Mouse (Mus musculus) bone marrow macrophage, adult 2 months (primary cell): Measurements from ENCODE around the gene Ssx2ip. TPM values are rescaled to one million over a fixed set of nuclear protein-coding genes. Genes with fewer than 3 reads are reported as not detected.

Experiments used
- H3K27ac ChIP-seq: 2 replicates; pipeline ENCODE4 v1.5.1; 2012; ENCODE audit warnings: low read depth, low read length; ENCODE audit not compliant: insufficient read depth
- H3K4me1 ChIP-seq: 2 replicates; pipeline ENCODE4 v1.6.1; 2012; ENCODE audit warnings: low read length; ENCODE audit not compliant: control insufficient read depth, insufficient read depth
- H3K4me3 ChIP-seq: 2 replicates; pipeline ENCODE4 v1.5.1; 2012; ENCODE audit warnings: mild to moderate bottlenecking, low read length, moderate library complexity; ENCODE audit not compliant: insufficient read depth
- CTCF ChIP-seq: IDR thresholded peaks from 2 replicates; pipeline ENCODE4 v1.5.1; 2012; ENCODE audit warnings: low read depth, mild to moderate bottlenecking, low read length, moderate library complexity
- POLR2A ChIP-seq: IDR thresholded peaks from 2 replicates; pipeline ENCODE4 v1.6.1; 2012; ENCODE audit warnings: mild to moderate bottlenecking, low read depth, low read length, borderline replicate concordance
- polyA plus RNA-seq: library from polyadenylated mRNA; stranded (reverse); fragments of >200 nt; gene quantifications from 2 replicates; pipeline ENCODE4 v1.2.4, GENCODE M21; 2012; ENCODE audit not compliant: missing spikeins, insufficient read depth, insufficient read length

The Ssx2ip gene
- polyA plus RNA-seq, 1 experiment = 6.9 TPM

DNA sequence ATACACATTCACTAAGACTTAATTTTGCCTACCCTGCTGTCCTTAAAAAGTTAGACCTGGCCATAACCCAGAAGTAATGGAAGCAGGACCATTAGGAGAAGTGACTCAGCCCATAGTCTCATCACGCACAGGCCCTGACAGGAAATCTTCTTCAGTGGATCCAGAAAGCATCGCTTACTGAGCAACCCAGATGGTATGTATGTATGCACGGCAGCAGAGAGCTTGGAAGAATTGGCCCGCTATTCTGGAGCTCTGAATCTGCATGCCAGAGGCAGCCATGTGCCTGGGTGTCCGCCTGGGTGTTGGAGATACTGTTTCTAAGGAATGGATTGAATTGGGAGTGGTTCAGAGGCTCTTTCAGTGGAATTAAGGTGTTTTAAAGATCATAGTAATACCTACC, 5.2 kb upstream of the Ssx2ip start:
- no peak for TF ChIP-seq CTCF
- TF ChIP-seq POLR2A = no peak
- Histone ChIP-seq H3K4me1 (peaks cover 3% of the 10 kb centered on the region), H3K4me3 (no peak overlapping the region), H3K27ac (no peak overlapping the region)

DNA sequence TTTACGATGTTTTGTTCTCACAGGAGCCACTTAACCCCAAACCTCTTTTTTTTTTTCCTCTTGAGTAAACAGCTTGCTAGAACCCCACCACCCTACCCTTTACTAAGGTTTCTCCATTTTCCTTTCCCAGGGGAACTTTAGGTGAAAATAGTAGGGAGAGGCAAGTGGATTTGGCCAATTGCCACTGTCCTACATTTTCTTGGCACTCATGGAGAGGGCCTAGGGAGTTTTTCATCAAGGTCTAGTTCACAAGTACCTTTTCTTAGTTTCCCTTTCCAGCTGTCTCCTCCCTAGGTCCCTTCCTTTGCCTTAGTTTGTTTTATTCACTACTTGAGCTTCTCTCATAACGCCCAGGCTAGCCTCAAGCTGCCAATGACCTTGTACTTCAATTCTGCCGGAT, 672 bp upstream of the Ssx2ip start:
- Histone ChIP-seq H3K27ac (no peak overlapping the region), H3K4me3 (peak overlapping the region; percentile 96), H3K4me1 (peaks cover 7% of the 10 kb centered on the region)
- no peak for TF ChIP-seq POLR2A
- TF ChIP-seq CTCF = no peak

DNA sequence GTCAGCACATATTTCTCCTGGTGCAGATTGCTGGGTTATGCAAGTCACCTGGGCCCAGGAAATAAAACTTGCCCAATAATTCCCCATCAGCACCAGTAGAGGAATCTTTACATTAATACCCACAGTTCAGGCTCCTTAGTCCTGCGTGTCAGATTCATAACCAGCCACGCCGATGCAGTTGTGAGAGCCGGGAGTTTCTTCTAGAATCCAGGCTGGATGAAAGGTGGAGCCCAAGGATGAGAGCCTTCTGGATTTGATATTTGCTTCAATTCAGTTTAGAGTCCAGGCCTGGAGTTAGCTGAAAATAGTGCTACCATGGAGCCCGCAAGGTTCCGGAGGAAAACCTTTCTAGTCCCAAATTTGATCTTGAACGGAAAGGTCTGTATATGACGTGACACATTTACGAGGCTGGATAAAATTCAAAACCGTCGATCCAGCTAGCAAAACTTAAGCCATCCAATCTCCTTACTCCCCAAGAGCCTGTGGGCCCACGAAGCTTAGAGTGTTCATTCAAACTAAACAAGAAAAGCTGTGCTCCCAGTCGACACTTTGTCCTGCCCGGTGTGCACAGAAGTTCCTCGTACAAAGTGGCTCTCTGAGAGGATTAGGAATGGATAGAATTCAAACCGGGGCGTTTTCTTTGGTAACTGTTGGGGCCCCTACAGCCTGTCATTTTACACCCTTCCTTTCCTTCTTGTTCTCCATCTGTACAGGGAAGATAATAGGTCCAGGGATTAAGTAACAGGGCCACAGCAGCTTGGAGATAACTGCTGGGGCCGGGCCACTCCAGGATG, 968 bp downstream of the Ssx2ip start:
- H3K27ac ChIP-seq = no peak overlapping the region

DNA sequence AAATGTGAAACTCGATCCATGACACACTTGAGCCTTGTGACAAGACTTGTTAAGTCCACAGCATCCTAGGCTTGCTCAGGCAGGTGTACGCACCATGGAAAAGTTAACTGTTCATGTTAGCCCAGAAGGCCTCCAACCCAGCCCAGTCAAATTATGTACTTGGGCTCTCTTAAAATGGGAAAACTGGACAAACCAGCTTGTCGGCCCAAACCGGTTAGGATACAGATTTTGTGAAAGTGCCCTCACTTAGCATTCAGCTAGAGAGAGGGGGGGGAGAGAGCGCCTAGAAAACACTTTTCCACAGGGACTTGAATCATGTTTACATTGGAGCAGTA, 1.5 kb downstream of the Ssx2ip start:
- Histone ChIP-seq H3K4me3 (no peak overlapping the region), H3K4me1 (peaks cover 7% of the 10 kb centered on the region)
- TF ChIP-seq POLR2A (no peak), CTCF (no peak)

More for the DNA sequence above, 968 bp downstream of the Ssx2ip start:
- Histone ChIP-seq H3K4me1 (peaks cover 7% of the 10 kb centered on the region), H3K4me3 (peak overlapping the region; percentile 96)
- TF ChIP-seq POLR2A (no peak), CTCF (no peak)

DNA sequence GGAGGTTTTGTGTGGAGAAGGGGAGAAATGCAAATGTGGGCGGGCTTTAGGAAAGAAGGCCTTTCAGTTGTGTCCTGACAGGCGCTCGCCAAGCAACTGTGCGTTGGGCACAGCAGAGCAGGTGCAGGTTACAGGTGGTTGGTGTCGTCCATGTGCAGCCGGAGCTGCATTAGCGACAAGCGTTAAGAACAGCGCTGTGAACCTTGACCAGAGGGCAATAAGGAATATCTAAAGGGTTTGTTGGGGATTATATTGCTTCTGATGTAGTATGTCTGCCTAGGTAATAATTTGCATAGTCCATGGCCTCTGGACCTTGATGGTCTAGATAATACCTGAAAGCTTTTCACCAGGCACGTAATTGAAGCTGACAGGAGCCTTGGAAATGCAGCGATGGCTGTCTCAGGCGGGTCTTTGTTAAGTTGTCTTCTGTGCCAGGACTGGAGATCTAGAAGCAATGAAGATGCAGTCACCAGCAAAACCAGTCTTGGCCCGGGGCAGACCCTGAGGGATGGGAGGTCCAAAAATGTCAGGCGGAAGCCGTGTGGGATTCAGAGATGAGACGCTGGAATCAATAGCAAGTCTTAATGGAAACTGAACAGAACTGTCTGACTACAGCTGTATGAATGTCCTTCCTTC, 2.8 kb downstream of the Ssx2ip start:
- TF ChIP-seq CTCF = no peak
- no peak for TF ChIP-seq POLR2A
- Histone ChIP-seq H3K4me1 (peaks cover 7% of the 10 kb centered on the region), H3K4me3 (no peak overlapping the region), H3K27ac (no peak overlapping the region)

More for the DNA sequence above, 1.5 kb downstream of the Ssx2ip start:
- no peak overlapping the region for H3K27ac ChIP-seq

DNA sequence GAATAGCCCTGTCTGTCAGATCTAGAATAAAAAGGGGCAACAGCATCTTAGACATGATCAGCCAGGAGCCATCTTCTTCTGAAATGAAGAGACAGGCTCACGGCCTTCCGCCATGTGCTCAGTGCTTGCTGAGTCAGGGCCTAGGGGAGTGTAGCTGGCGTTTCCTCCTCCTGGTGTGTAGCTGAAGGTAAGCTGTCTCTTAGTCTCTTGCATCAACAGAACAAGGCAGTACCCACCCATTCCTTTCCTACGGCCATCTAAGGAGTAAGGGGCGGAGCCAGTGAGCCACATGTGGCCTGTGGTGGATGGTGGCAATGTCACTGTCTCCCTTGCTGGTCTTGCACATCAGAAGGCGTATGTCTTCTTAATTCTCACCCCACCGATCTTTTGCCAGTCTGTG, 5.7 kb downstream of the Ssx2ip start:
- Histone ChIP-seq H3K27ac (no peak overlapping the region), H3K4me1 (peaks cover 4% of the 10 kb centered on the region; the same call in 1 of the 2 replicates), H3K4me3 (no peak overlapping the region)
- TF ChIP-seq POLR2A = no peak
- no peak for TF ChIP-seq CTCF

DNA sequence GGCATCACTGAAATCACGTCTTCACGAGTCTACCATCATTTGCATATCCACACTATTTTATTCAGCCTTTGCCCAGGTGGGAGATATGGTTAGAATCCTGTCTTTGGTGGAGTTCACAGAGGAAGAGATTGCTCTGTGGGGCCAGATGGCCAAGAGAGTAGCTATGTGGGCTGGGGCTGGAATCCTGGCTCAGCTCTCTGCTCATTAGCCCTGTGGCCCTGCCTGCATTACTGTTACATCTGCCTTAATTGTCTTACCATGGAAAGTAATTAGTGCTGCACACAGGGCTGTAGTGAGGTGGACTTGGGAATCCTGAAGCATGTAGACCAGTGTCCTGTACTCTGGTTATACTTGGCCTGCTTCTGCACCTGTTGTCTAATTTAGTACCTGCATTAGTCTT, 7.6 kb downstream of the Ssx2ip start:
- TF ChIP-seq CTCF (no peak), POLR2A (no peak)
- Histone ChIP-seq H3K4me3 (no peak overlapping the region), H3K4me1 (no peaks in the 10 kb centered on the region), H3K27ac (no peak overlapping the region)

DNA sequence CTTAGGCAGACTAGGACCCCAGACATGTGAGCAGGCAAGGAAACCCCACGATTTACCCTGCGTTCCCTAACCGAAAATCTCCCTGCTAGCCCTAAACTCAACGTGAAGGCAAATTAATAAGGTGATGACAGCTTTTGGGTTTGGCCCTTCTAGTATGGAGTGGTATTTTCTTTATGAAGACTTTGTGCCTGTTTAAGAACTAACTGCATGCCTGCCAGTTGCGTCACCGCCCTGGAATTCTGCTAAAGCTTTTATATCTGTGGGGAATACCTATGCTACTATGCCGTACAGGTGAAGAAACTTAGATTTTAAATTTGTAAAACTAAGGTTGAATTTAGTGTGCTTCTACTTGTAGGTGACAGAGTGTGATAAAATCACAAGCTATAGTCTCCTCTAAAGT, 8.0 kb downstream of the Ssx2ip start:
- TF ChIP-seq POLR2A (no peak), CTCF (no peak)
- Histone ChIP-seq H3K4me1 (no peaks in the 10 kb centered on the region), H3K4me3 (no peak overlapping the region), H3K27ac (no peak overlapping the region)

DNA sequence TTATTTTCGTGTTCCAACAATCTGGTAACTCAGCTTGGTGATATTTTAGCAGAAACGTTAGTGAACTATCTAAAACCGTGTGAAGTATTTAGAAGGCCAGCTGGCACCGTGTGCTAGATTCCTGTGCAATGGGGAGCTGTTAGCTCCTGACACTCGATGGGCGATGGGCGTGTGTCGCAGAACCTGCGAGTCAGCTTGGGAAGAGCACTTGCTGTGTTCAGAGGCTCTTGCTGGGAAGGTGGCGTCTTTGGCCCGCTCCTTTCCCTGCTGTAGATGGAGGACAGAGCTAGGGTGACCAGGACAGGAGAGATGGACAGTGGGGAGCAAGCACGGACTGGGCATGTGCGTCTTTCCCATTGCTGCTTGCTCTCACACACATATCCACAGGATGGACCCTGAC, 8.6 kb downstream of the Ssx2ip start:
- peaks cover 2% of the 10 kb centered on the region; the same call in 1 of the 2 replicates for H3K4me1 ChIP-seq
- TF ChIP-seq POLR2A (no peak), CTCF (no peak)
- H3K4me3 ChIP-seq = no peak overlapping the region

DNA sequence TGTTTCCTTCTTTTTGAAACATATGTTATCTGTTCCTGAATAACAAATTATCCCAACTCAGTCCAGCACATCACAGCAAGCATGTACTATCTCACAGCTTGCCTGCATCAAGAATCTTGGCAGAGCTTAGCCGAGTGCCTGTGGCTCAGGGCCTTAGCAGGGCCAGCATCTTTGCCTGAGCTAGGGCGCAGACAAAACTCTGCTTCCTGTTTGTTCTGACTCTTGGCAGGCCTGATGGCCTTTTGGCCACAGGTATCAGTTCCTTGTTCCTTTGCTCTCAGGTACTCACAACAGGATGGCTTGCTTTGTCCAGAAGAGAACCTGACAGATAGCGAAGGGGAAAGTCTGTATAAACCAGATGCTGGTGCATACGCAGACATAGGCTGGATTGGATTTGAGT, 9.6 kb downstream of the Ssx2ip start:
- Histone ChIP-seq H3K4me1 (peaks cover 2% of the 10 kb centered on the region; the same call in 1 of the 2 replicates), H3K27ac (no peak overlapping the region), H3K4me3 (no peak overlapping the region)
- no peak for TF ChIP-seq CTCF
- TF ChIP-seq POLR2A = no peak

More for the DNA sequence above, 8.6 kb downstream of the Ssx2ip start:
- no peak overlapping the region for H3K27ac ChIP-seq
